Mouse (Mus musculus): ENCODE measurements around the gene Prr14.
A peak's percentile ranks its signal among the peaks of the same experiment; 100 is the strongest.
"Not testable (repeated sequence)": the region's sequence is repeated elsewhere in the genome, so short reads cannot be mapped to it uniquely, and the experiment has no call there.

The Prr14 gene

GRCm38 (mm10) chr7:127459311-127459710, at the start of gene Prr14:
TSS of gene Prr14 (plus strand) at chr7:127459611.
- DNase-seq (ENCODE audit: extremely low spot score, low spot score) = not testable (repeated sequence)

- DNase-seq (ENCODE audit: extremely low spot score, low spot score) = no peak
These were observed 48.0 kb upstream of the Prr14 start for GRCm38 (mm10) chr7:127411418-127411817.

GRCm38 (mm10) chr7:127421388-127422191, 37.8 kb upstream of the Prr14 start, which contains the start of gene Zfp688:
TSS of gene Zfp688 (minus strand) at chr7:127422068.
- peak; percentile 98 for DNase-seq (ENCODE audit: extremely low spot score, low spot score)

DNA sequence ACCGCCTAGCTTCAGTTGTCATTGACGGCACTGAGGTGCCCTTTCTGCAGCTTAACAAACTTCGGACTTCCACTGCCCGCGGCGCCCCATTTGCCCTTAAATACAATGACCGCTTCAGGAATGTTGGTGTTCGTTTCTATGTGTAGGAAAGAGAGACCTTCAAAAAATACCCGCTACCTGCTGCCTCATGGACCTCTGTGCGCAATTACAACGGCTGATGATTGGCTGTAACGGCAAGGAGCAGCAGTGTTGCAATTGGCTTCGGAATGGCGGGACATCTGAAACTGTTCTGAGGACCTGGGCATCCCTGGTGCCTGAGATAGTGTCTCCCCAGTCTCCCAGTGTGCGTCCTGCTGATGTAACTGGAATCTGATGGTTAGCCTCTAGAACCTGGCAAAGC, 37.2 kb upstream of the Prr14 start:
- no peak for DNase-seq (ENCODE audit: extremely low spot score, low spot score)

GRCm38 (mm10) chr7:127425291-127425690, 34.1 kb upstream of the Prr14 start:
- DNase-seq (ENCODE audit: extremely low spot score, low spot score) = no peak

- no peak for DNase-seq (ENCODE audit: extremely low spot score, low spot score)
These were observed 33.5 kb upstream of the Prr14 start for GRCm38 (mm10) chr7:127425911-127426310.

GRCm38 (mm10) chr7:127426354-127426753, 33.1 kb upstream of the Prr14 start:
- no peak for DNase-seq (ENCODE audit: extremely low spot score, low spot score)

GRCm38 (mm10) chr7:127435206-127435605, 24.2 kb upstream of the Prr14 start:
- no peak for DNase-seq (ENCODE audit: extremely low spot score, low spot score)

- DNase-seq (ENCODE audit: extremely low spot score, low spot score) = no peak
These were observed 21.7 kb upstream of the Prr14 start for GRCm38 (mm10) chr7:127437724-127438123.

DNA sequence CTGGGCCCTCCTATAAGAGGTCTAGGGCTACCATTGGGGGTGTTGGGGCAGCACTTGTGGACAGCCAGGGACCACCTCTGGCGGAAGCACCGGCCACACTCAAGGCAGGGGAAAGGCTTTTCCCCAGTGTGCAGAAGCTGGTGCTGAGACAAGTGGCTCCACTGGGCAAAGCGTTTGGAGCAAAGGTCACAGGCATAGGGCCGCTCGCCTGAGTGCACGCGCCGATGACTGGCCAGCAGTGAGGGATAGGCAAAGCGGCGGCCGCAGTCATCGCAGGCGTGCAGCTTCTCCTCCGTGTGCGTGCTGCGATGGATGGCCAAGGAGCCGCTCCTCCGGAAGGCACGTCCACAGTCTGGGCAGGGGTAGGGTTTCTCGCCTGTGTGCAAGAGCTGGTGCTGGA, 15.4 kb upstream of the Prr14 start:
- DNase-seq (ENCODE audit: extremely low spot score, low spot score) = no peak

DNA sequence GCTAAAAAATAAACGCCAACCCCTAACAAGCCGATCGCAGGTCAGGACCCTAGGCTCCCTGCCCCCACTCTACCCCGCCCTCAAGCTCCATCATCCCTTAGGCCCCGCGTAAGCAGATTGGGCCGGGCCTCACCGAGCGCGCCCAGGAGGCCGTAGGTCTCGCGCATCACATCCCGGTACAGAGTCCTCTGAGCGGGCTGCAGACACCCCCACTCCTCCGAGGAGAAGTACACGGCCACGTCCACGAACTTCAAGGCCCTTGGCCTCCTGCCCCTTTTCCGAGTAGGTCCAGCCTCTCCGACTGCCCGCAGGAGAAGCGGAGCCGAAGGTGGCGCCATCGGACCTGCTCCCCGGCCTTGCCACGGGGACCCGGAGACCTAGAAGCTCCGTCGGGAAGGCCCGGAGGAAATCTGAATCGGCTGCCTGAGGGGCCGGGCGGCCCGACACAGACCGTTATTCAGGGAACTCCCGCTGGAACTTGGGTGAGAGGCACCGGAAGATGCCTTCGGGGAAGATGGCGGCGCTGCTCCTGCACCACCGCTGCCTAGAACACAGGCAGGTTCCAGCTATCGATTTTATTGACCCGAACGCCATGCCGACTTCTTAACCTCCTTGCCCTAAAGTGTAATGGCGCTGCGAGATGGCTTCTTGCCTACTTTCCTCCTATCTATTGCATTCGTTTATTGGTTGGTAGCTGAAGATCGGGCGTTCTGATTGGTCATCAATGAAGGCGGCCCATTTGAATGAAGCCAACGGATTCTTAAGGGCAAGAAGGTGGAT, 10.7 kb upstream of the Prr14 start, which contains the start of gene Zfp689:
Gene Zfp689, minus strand, starts transcription at position 638 of the 780 bp plus-strand sequence.
- peak; percentile 93 for DNase-seq (ENCODE audit: extremely low spot score, low spot score)

DNA sequence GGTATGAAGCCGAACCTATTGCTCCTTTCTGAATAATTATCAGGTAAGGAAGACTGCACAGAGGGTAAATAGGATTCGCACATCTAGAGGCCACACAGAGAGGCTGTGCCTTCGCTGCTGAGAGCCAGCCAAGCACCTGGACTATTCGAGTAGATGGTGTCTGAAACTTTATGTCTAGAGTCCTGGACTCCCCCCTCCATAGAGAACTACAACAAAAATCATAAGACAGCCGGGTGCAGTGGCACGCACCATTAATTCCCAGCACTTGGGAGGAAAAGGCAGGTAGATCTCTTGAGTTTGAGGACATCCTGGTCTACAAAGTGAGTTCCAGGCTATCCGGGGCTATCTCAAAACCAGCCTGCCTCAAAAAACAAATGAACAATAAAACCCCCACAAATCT, 9.4 kb upstream of the Prr14 start:
- DNase-seq (ENCODE audit: extremely low spot score, low spot score) = no peak

DNA sequence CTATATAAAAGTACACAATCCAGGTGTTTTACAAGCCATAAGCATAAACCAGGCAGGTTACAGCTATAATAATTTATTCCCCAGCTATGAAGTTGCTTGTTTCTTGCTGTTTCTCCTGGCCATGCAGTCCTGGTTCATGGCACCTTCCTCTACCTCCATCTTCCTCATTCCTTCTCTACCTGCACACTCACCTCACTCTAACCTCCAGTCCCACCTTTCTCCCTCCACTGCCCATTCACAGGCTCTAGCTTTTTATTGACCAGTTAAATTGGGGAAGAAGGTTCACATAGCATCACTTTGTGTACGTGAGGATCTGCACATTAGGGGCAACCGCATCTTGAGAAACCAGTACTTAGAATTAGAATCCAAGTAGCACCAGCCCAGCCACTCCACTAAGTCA, 6.4 kb upstream of the Prr14 start:
- DNase-seq (ENCODE audit: extremely low spot score, low spot score) = no peak

DNA sequence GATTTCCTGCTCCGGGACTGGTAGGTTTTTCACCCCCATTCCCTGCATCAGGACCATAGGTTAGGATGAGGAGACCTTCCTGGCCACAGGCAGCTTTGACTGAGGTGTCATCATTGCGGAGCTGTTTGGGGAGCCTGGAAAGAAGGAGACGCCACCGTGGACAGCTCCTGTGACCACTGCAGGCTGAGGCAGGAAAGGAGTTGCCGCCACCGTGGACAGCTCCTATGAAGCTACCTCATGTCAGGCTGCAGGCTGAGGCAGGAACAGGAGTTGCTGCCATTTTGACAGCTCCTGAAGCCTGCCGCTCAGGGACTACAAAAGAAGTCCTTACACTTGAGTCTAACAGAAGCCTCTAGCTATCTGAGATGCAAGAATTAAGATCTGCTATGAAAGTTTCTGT, 4.5 kb upstream of the Prr14 start:
- DNase-seq (ENCODE audit: extremely low spot score, low spot score) = no peak

GRCm38 (mm10) chr7:127458371-127459122, 864 bp upstream of the Prr14 start:
- not testable (repeated sequence) for DNase-seq (ENCODE audit: extremely low spot score, low spot score)

- no peak for DNase-seq (ENCODE audit: extremely low spot score, low spot score)
These were observed 5.8 kb downstream of the Prr14 start for GRCm38 (mm10) chr7:127465191-127465590.

GRCm38 (mm10) chr7:127465670-127466069, 6.3 kb downstream of the Prr14 start:
- DNase-seq (ENCODE audit: extremely low spot score, low spot score) = not testable (repeated sequence)

DNA sequence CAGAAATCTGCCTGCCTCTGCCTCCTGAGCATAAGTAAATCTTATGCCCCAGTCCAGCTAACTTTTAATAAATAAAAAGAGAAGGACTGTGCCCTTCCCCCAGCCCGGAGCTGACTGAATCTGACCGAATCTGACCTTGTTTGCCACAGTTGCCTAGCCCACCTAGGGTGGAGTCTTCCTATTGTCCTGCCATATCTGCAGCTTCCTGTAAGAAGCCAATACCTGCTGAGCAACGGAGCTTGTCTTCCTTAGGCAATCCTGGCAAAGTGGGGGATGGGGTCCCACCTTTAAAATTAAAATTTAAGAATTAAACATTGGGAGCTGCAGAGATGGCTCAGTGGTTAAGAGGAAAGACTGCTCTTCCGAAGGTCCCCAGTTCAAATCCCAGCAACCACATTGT, 7.2 kb downstream of the Prr14 start:
- no peak for DNase-seq (ENCODE audit: extremely low spot score, low spot score)

- peak; percentile 56 for DNase-seq (ENCODE audit: extremely low spot score, low spot score)
These were observed 10.8 kb downstream of the Prr14 start for GRCm38 (mm10) chr7:127470011-127470715.

DNA sequence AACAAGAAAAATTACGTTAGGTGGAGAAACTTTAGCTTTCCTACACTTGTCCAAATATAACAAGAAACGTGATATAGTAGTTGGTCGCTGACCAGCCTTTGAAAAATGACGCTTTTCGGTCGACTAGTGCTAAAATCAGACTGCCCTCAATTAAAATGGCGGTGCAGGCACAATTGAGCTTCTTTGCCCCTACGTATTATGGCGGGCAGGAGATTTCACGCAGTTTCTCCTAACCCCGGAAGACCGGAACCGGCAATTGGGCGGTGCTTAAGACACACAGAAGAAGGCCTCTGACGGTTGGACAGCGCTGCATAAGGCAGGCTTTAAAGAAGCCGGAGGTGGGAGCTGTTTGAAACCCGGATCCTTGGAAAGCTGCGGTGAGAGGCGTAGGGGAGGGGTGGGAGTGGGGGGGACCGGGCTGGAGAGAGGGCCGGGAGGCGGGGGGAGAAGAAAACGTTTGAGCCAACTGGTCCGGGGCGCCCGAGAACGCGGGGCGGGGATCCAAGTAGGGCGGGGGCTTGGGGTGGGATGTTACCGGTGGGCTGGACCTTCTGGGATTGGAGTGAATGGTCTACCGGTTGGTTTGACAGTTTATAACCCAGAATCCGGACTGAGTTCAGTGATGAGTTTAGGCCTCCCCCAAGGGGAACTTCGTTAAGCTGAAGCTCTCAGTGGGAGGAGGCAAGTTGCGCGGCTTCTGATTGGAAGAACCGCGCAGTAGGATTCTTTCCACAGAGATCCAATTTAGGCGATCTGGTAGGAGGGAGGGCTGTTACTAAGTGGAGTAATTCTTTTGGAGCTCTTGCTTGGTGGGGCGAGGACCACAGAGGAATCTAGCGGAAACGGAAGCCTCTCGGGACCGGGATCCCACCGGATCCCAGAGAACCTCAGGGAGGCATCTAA, 11.6 kb downstream of the Prr14 start:
- peak; percentile 89 for DNase-seq (ENCODE audit: extremely low spot score, low spot score)
